Mouse (Mus musculus): ENCODE results near the gene Pdgfb. TPM values are rescaled to one million over a fixed set of nuclear protein-coding genes. Genes with fewer than 3 reads are reported as not detected.

The Pdgfb gene
- polyA plus RNA-seq, 1 experiment from 2014 or later: 4.9 TPM

DNA sequence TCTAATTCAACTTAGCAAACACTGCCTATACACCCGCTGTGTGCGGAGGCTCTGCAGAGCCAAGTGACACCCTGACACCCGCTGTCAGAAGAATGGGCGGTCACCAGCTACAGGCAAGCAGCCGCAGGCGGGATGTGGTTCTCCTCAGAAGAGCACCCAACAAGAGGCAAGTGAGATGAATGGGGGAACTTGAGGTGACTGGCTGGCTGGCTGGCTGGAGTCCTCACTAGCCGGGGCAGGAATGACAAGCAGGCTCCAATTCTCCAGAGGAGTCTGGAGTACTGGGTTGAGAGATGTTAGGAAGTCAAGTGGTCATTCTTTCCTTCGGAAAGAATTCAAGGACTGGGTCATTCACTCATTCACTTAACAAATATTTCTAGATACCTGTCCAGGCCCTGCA, 58.2 kb downstream of the Pdgfb start:
- Histone ChIP-seq H3K27ac (replicated peaks in 1 of 2; ENCODE audit: control insufficient read depth in 1 of 2, insufficient read depth in 1 of 2, low read depth in 2 of 2, low read length in 2 of 2) (no peak overlapping the region), H3K36me3 (ENCODE audit: control insufficient read depth, insufficient read depth, low read length) (no peaks in the 10 kb centered on the region), H3K4me2 (ENCODE audit: low read length) (no peak overlapping the region), H3K4me3 (ENCODE audit: control insufficient read depth in 1 of 2, insufficient read depth in 1 of 2, low read depth in 1 of 2, low read length in 2 of 2) (no peak overlapping the region), H3K27me3 (ENCODE audit: control insufficient read depth, insufficient read depth, low read length) (no peaks in the 10 kb centered on the region), H3K9ac (ENCODE audit: low read length) (no peak overlapping the region), H3K4me1 (ENCODE audit: control insufficient read depth in 2 of 2, insufficient read depth in 2 of 2, low read length in 2 of 2) (peaks cover 15 to 16% of the 10 kb centered on the region in 2 experiments), H3K9me3 (ENCODE audit: control insufficient read depth, low read length) (no peaks in the 10 kb centered on the region)
- WGBS: 62% methylated on average over 8 of the region's 8 CpGs
- no peak for ATAC-seq (ENCODE audit: insufficient number of reproducible peaks, insufficient read depth, low FRiP score, low read depth)

DNA sequence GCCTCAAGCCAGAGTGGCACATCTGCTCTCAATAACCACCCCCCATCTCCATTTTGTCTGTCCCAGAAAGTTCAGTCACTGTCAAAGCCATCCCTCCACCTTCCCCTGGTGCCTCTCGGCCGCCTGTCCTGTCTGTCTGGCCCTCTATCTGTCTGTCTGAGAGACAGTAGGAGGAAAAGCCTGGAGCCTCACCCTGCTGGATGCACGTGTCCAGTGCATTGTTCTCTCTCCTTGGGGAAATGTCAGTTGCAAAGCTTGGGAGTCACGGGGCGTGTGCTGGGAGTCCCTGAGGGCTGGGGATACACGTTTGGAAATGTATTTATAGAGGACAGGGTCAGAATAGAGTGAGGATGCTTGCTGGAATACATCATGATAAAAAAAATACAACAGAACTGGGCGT, 61.3 kb downstream of the Pdgfb start:
- ATAC-seq (ENCODE audit: insufficient number of reproducible peaks, insufficient read depth, low FRiP score, low read depth): no peak
- Histone ChIP-seq H3K4me1 (ENCODE audit: control insufficient read depth in 2 of 2, insufficient read depth in 2 of 2, low read length in 2 of 2) (peaks cover 37% of the 10 kb centered on the region in 2 experiments), H3K4me3 (ENCODE audit: control insufficient read depth in 1 of 2, insufficient read depth in 1 of 2, low read depth in 1 of 2, low read length in 2 of 2) (no peak overlapping the region), H3K4me2 (ENCODE audit: low read length) (no peak overlapping the region), H3K27me3 (ENCODE audit: control insufficient read depth, insufficient read depth, low read length) (no peaks in the 10 kb centered on the region), H3K9me3 (ENCODE audit: control insufficient read depth, low read length) (no peaks in the 10 kb centered on the region), H3K36me3 (ENCODE audit: control insufficient read depth, insufficient read depth, low read length) (no peaks in the 10 kb centered on the region), H3K27ac (replicated peaks in 1 of 2; ENCODE audit: control insufficient read depth in 1 of 2, insufficient read depth in 1 of 2, low read depth in 2 of 2, low read length in 2 of 2) (no peak overlapping the region), H3K9ac (ENCODE audit: low read length) (no peak overlapping the region)
- WGBS: 49% methylated on average over 7 of the region's 7 CpGs

DNA sequence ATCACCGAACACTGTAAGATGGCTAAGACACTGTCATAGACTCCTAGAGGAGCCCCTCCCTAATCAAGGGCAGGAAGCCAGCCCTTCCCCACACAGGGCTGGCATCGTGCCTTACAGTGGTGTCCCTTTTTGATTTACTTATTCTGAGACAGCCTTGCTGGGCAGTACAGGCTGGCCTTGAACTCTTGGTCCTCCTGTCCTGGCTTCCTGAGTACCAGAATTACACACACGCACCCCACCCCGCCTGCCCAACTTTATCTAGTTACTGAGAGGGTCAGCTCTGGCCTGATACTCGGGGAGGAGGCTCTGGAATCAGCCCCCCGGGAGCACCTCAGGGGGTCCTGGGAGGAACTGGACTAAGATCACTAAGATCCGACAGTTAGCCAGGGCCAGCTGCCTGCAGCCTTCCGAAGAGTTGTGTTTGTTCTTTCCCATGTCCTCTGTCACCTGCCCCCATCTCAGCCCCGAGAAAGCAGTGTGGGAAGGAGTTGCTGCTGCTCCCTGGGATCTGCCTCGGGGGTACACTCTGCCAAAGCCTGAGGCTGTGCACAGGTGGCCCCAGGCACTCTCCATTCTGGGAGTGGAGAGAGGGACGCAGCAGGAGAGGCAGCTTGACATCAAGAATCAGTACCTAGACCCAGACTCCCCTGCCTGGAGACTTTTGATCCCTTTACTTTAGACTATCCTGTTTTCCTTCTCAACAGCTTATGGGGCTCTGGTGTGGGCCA, 62.1 kb downstream of the Pdgfb start:
- 43% methylated on average over 11 of the region's 11 CpGs for WGBS
- Histone ChIP-seq H3K4me3 (ENCODE audit: control insufficient read depth in 1 of 2, insufficient read depth in 1 of 2, low read depth in 1 of 2, low read length in 2 of 2) (no peak overlapping the region), H3K27me3 (ENCODE audit: control insufficient read depth, insufficient read depth, low read length) (no peaks in the 10 kb centered on the region), H3K4me1 (ENCODE audit: control insufficient read depth in 2 of 2, insufficient read depth in 2 of 2, low read length in 2 of 2) (peaks cover 37% of the 10 kb centered on the region in 2 experiments), H3K9ac (ENCODE audit: low read length) (no peak overlapping the region), H3K9me3 (ENCODE audit: control insufficient read depth, low read length) (no peaks in the 10 kb centered on the region), H3K36me3 (ENCODE audit: control insufficient read depth, insufficient read depth, low read length) (no peaks in the 10 kb centered on the region), H3K4me2 (ENCODE audit: low read length) (peak overlapping the region; percentile 36), H3K27ac (replicated peaks in 1 of 2; ENCODE audit: control insufficient read depth in 1 of 2, insufficient read depth in 1 of 2, low read depth in 2 of 2, low read length in 2 of 2) (0 out of 4 replicates have a peak overlapping the region, but pooled peaks of 1 of the 2 experiments have one; percentile 0)
- ATAC-seq (ENCODE audit: insufficient number of reproducible peaks, insufficient read depth, low FRiP score, low read depth): no peak

DNA sequence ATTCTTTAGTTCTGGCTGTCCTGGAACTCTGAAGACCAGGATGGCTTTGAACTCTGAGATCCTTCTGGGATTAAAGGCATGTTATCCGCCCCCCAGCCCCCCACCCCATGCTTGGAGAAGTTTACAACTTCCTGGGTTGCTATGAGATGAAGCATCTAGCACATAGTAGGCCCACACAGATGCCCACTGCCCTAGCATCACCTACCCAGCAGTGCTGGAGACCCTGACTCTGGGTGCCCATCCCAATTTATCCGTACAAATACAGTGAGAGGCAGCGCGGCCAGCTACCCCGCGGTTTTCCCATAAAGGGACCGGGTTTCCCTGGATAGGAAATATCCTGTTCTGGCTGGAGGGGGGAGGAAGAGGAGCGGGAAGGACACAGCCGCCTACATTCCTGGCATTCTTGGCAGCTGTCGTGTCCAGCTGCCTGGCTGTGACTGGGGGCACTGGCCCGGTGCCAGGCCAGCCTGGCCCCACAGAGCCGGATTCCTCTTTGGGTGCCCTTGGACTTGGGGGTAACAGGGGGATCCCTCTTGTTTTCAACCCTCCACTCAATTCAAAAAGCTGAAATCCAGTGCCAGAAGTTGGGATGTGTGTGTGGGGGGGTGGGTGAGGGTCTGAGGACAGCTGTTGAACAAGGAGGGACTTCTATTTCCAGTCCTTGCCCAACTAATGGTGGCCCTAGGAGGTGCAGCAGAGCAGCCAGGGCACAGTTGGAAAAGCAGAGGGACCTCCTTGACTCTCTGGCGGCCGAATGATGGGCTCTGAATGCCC, 62.9 kb downstream of the Pdgfb start:
- peak; percentile 42; the same call in 1 of the 2 replicates for ATAC-seq (ENCODE audit: insufficient number of reproducible peaks, insufficient read depth, low FRiP score, low read depth)
- 24% methylated on average over 14 of the region's 14 CpGs for WGBS
- Histone ChIP-seq H3K36me3 (ENCODE audit: control insufficient read depth, insufficient read depth, low read length) (no peaks in the 10 kb centered on the region), H3K9me3 (ENCODE audit: control insufficient read depth, low read length) (no peaks in the 10 kb centered on the region), H3K27me3 (ENCODE audit: control insufficient read depth, insufficient read depth, low read length) (no peaks in the 10 kb centered on the region), H3K4me2 (ENCODE audit: low read length) (peak overlapping the region; percentile 36), H3K27ac (replicated peaks in 1 of 2; ENCODE audit: control insufficient read depth in 1 of 2, insufficient read depth in 1 of 2, low read depth in 2 of 2, low read length in 2 of 2) (peak overlapping the region in 1 of 2 experiments; percentile 62; a peak in 3 of 4 replicates), H3K4me1 (ENCODE audit: control insufficient read depth in 2 of 2, insufficient read depth in 2 of 2, low read length in 2 of 2) (peaks cover 37% of the 10 kb centered on the region in 2 experiments), H3K4me3 (ENCODE audit: control insufficient read depth in 1 of 2, insufficient read depth in 1 of 2, low read depth in 1 of 2, low read length in 2 of 2) (no peak overlapping the region), H3K9ac (ENCODE audit: low read length) (no peak overlapping the region)

DNA sequence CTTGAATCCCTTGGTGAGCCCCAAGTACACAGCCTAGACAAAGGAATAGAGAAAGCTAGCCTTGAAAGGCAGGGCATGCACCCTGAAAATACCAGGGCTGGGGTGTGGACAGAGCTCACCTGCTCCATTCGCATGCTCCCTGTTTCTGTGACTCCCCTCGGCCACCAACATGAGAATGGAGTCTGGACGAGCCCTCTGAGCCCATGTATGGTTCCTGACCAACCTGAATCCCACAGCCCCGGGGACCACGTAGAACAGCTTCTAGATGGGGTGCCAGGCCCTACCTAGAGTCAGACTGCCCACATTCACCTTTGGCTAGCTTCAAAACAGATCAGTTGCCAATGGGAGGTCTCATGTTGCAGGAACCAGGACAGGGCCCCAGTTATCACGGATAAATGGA, 63.6 kb downstream of the Pdgfb start:
- no peak overlapping the region for H3K4me3 ChIP-seq (ENCODE audit: control insufficient read depth in 1 of 2, insufficient read depth in 1 of 2, low read depth in 1 of 2, low read length in 2 of 2)
- H3K4me2 ChIP-seq (ENCODE audit: low read length): 0 out of 2 replicates have a peak overlapping the region, but pooled peaks have one; percentile 36
- H3K9me3 ChIP-seq (ENCODE audit: control insufficient read depth, low read length): no peaks in the 10 kb centered on the region
- peak overlapping the region; percentile 7; the same call in 1 of the 2 replicates for H3K9ac ChIP-seq (ENCODE audit: low read length)
- no peaks in the 10 kb centered on the region for H3K36me3 ChIP-seq (ENCODE audit: control insufficient read depth, insufficient read depth, low read length)
- 67% methylated on average over 6 of the region's 6 CpGs for WGBS
- no peak for ATAC-seq (ENCODE audit: insufficient number of reproducible peaks, insufficient read depth, low FRiP score, low read depth)
- peak overlapping the region in 1 of 2 experiments; percentile 62; a peak in 2 of 4 replicates for H3K27ac ChIP-seq (replicated peaks in 1 of 2; ENCODE audit: control insufficient read depth in 1 of 2, insufficient read depth in 1 of 2, low read depth in 2 of 2, low read length in 2 of 2)
- peaks cover 37% of the 10 kb centered on the region in 2 experiments for H3K4me1 ChIP-seq (ENCODE audit: control insufficient read depth in 2 of 2, insufficient read depth in 2 of 2, low read length in 2 of 2)
- no peaks in the 10 kb centered on the region for H3K27me3 ChIP-seq (ENCODE audit: control insufficient read depth, insufficient read depth, low read length)

DNA sequence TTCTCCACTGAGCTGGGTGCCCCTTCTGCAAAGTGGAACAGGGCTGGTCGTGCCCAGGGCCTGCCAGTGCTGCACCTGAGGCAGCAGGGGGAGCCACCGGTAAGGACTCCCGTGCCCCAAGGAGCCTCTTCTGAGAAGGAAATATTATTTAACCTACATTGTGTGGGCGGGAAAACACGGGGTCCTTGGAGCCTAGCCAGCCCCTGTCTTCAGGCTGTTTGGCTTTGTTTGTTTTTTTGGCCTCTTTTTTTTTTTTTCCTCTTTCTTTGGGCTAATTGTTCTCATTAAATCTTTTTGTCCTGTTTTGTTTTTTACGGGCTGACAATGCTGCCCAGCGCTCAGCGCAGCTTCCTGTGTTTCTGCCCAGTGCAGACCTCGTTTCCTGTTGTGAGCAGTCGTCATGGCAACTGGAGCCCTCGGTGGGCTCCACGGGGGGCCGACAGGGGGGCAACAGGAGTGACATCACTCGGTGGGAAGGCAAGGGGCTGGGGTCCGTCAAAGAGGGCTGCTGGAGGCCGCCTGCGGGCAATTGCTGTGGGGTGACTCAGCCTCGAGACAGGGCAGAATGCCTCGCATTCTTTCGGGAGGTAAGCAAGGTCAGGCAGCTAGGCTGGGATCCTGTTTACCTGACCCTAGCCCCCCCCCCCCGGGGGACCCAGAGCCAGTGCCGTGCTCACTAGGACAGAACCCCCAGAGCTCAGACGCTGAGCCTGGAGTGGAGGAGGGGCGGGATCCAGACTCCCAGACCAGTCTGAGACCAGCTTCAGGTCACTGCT, 64.3 kb downstream of the Pdgfb start:
- no peaks in the 10 kb centered on the region for H3K36me3 ChIP-seq (ENCODE audit: control insufficient read depth, insufficient read depth, low read length)
- H3K4me1 ChIP-seq (ENCODE audit: control insufficient read depth in 2 of 2, insufficient read depth in 2 of 2, low read length in 2 of 2): peaks cover 37% of the 10 kb centered on the region in 2 experiments
- H3K4me2 ChIP-seq (ENCODE audit: low read length): peak overlapping the region; percentile 66
- WGBS: 2% methylated on average over 23 of the region's 24 CpGs
- H3K9ac ChIP-seq (ENCODE audit: low read length): peak overlapping the region; percentile 47; the same call in 1 of the 2 replicates
- H3K9me3 ChIP-seq (ENCODE audit: control insufficient read depth, low read length): no peaks in the 10 kb centered on the region
- H3K27me3 ChIP-seq (ENCODE audit: control insufficient read depth, insufficient read depth, low read length): no peaks in the 10 kb centered on the region
- peak overlapping the region; percentile 24 to 26; a peak in 3 of 4 replicates for H3K4me3 ChIP-seq (ENCODE audit: control insufficient read depth in 1 of 2, insufficient read depth in 1 of 2, low read depth in 1 of 2, low read length in 2 of 2)
- peak overlapping the region; percentile 5 to 62; a peak in 3 of 4 replicates for H3K27ac ChIP-seq (replicated peaks in 1 of 2; ENCODE audit: control insufficient read depth in 1 of 2, insufficient read depth in 1 of 2, low read depth in 2 of 2, low read length in 2 of 2)
- no peak; the same call in 1 of the 2 replicates for ATAC-seq (ENCODE audit: insufficient number of reproducible peaks, insufficient read depth, low FRiP score, low read depth)

DNA sequence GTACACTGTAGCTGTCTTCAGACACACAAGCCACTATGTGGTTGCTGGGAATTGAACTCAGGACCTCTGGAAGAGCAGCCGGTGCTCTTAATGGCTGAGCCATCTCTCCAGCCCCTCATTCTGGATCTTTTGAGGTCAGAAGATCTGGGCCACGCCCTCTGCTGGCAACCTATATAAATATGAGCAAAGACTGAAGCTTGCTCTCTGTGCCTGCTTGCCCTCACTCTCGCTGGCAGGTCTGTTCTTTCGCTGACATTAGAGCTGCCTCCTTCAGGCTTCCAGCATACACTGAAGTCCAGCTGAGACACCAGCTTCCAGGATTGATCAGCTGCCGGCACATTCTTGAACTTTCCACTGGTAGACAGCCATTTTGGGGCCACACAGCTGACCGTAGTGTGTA, 67.1 kb downstream of the Pdgfb start:
- Histone ChIP-seq H3K4me1 (ENCODE audit: control insufficient read depth in 2 of 2, insufficient read depth in 2 of 2, low read length in 2 of 2) (peaks cover 32 to 33% of the 10 kb centered on the region in 2 experiments), H3K27me3 (ENCODE audit: control insufficient read depth, insufficient read depth, low read length) (no peaks in the 10 kb centered on the region), H3K27ac (replicated peaks in 1 of 2; ENCODE audit: control insufficient read depth in 1 of 2, insufficient read depth in 1 of 2, low read depth in 2 of 2, low read length in 2 of 2) (no peak overlapping the region), H3K9me3 (ENCODE audit: control insufficient read depth, low read length) (no peaks in the 10 kb centered on the region), H3K9ac (ENCODE audit: low read length) (no peak overlapping the region), H3K4me3 (ENCODE audit: control insufficient read depth in 1 of 2, insufficient read depth in 1 of 2, low read depth in 1 of 2, low read length in 2 of 2) (no peak overlapping the region), H3K36me3 (ENCODE audit: control insufficient read depth, insufficient read depth, low read length) (no peaks in the 10 kb centered on the region), H3K4me2 (ENCODE audit: low read length) (no peak overlapping the region)
- ATAC-seq (ENCODE audit: insufficient number of reproducible peaks, insufficient read depth, low FRiP score, low read depth): no peak
- 71% methylated on average over 6 of the region's 6 CpGs for WGBS

Data from heart, embryonic 14.5 days (tissue).